Mouse (Mus musculus) large intestine, adult 2 months (tissue): ENCODE results near the gene Kcnk3. TPM values are rescaled to one million over a fixed set of nuclear protein-coding genes. Genes with fewer than 3 reads are reported as not detected.

Source experiments
- DNase-seq: peaks from one replicate; pipeline ENCODE4 v3.0.0-alpha.2; 2012; ENCODE audit warnings: low read depth, low spot score
- WGBS: fragments of 180-500 bp; shearing (Covaris S2); methylation state at CpG from one replicate; pipeline ENCODE4 v1.1.7; 2018; 5-methylcytosine and 5-hydroxymethylcytosine counted together
- polyA plus RNA-seq: library from polyadenylated mRNA; depleted of rRNA; stranded (reverse); fragments of >200 nt; gene quantifications from 2 replicates; pipeline ENCODE4 v1.2.3, GENCODE M21; 2012; rRNA removed

Gene Kcnk3
- polyA plus RNA-seq, 1 experiment: 11.4 TPM

DNA sequence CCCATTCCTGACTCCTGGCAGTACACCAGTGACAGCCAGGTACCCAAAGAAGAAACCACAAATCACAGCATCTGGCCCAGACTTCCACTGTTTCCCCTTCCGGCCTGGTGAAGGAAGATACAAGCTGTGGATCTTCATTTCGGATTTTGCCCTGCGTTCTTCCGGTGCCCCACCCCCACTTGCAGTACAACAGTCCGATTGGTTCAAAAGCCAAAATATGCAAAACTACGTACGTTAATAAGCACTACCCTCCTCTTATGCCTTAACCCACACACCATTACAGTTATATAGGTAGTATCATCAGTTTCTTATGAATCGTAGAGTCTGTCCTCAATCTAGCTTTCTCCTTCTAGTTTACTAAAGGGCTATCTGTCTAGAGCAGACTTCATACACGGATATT, 77.4 kb downstream of the Kcnk3 start:
- no peak for DNase-seq
- WGBS: 90% methylated on average over 9 of the region's 9 CpGs

DNA sequence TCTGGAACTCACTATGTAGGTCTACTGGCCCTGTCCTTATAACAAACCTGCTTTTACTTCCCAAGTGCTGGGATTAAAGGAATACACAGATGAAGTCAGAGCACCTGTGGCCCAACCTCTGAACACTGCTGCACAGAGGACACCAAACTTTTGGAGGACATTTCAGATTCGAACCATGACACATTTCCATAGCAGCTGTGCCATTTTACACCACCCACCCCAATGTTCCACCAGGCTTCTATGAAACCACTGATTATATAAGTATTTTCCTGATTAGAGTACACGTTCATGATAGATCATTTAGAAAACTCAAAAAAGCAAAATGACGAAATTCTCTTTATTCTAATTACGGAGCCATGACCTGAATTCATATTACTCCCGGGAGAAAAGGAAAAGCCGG, 78.0 kb downstream of the Kcnk3 start:
- WGBS: 22% methylated on average over 6 of the region's 6 CpGs
- DNase-seq: no peak

- DNase-seq: peak; percentile 96
- under 1% methylated on average over 40 of the region's 40 CpGs for WGBS
These were observed 78.6 kb downstream of the Kcnk3 start, which contains the start of gene Cenpa for GRCm38 (mm10) chr5:30666391-30667195. TSS of gene Cenpa (plus strand) at chr5:30666777.

DNA sequence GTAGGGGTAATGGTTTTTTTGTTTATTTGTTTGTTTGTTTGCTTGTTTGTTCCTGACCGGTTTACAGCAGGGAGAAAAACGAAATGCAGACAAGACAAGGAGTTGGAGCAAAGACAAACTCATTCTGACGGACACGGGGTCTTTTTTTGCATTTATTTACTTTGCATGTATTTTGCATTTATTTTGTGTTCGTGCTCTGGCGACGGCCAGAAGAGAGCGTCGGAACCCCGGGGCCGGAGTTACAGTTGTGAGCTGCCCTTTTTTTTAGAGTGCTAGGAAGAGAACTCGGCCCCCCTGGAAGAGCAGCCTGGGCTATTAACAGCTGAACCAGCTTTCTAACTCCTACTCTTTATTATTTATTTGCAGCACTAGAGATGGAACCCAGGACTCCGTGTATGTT, 79.2 kb downstream of the Kcnk3 start:
- DNase-seq: no peak

DNA sequence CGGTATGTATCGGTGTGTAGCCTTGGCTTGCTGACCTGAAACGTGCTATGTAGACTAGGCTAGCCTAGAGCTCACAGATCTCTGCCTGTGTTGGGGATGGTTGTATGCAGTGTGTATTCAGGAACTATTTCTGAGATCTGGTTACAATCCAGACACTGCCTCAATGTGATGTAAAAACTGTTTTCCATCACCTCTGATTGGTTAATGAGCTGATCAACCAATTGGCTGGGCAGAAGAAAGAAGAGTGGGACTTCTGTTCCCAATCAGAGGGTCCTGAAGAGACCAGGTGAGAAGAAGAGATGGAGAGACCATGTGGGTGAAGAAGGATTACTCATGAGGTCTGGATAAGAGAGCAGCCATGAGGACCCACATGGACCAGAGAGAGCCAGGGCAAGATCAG, 79.7 kb downstream of the Kcnk3 start:
- 6% methylated on average over 3 of the region's 3 CpGs for WGBS
- DNase-seq: no peak

More for the DNA sequence above, 79.2 kb downstream of the Kcnk3 start:
- under 1% methylated on average over 13 of the region's 13 CpGs for WGBS

DNA sequence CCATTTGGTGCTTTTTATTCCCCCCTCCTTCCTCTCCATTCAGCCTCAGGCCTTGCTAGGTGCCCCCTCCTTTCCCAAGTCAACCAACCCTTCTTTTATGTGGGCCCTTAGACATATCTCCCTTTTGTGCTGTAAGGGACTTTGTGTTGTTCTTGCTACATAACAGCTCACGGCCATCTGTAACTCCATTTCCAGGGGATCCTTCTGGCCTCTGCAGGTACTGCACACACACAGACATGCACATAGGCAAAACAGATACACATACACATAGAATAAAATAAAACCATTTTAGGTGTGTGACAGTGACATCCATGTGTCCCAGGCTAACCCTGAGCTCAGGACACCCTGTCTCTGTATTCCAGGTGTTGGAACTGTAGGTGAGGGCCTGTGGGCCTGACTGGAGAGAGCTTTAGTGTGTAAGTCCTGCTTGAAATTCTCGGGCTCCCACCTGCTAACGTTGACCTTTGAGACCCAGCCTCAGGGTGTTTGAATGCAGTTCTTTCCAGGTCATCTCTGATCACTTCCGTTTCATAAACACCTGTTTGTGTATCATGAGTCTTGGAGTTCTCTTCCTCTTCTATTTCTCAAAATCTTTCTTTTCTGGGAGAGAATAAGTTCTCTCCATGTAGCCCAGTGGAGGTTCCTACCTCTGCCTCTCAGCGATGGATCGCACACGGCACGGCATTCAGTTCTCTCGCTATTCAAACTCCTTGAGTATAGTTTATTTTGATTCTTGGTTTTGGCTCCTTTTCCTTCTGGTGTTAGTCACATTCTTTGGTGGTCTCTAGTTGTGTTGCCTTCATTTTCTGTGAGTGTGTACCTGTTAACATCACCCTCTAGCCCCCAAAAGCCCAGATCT, 80.9 kb downstream of the Kcnk3 start:
- DNase-seq: no peak
- 79% methylated on average over 9 of the region's 9 CpGs for WGBS

DNA sequence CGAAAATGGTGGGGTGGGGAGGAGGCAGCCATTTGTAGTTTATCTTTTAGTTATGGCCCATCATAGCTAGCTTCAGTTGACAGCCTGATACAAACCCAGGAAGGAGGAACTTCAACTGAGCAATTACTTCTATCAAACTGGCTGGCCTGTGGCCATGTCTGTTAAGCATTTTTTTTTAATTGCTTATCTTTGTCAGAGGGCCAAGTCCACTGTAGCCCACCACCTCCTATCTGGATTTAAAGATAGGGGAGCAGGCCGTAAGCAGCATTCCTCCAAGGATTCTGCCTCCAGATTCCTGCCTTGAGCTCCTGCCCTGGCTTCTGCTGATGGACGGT, 81.5 kb downstream of the Kcnk3 start:
- no peak for DNase-seq
- WGBS: 81% methylated on average over 3 of the region's 3 CpGs

GRCm38 (mm10) chr5:30670091-30670490, 82.1 kb downstream of the Kcnk3 start:
- WGBS: 84% methylated on average over 7 of the region's 7 CpGs
- no peak for DNase-seq

- 50% methylated on average over 7 of the region's 7 CpGs for WGBS
- no peak for DNase-seq
These were observed 86.0 kb downstream of the Kcnk3 start for GRCm38 (mm10) chr5:30674001-30674400.

Other genes with a start within 250 kb of the Kcnk3 start
- 0.04 and 0.14 TPM in 2 replicates for gene Otof, start 126.2 kb upstream of the Kcnk3 start, polyA plus RNA-seq
- gene 1700001C02Rik, start 122.1 kb upstream of the Kcnk3 start, polyA plus RNA-seq: not detected in 2 replicates
- not detected in 2 replicates for gene Cib4, start 42.3 kb upstream of the Kcnk3 start, polyA plus RNA-seq
- gene Slc35f6, start 59.8 kb downstream of the Kcnk3 start, polyA plus RNA-seq: 49.1 and 76.1 TPM in 2 replicates
- 53.2 and 53.8 TPM in 2 replicates for gene Cenpa, start 78.6 kb downstream of the Kcnk3 start, polyA plus RNA-seq
- gene Dpysl5, start 123.4 kb downstream of the Kcnk3 start, polyA plus RNA-seq: 0.70 and 0.92 TPM in 2 replicates
- gene Mapre3, start 226.5 kb downstream of the Kcnk3 start, polyA plus RNA-seq: 25.3 and 26.2 TPM in 2 replicates